Mouse (Mus musculus): ENCODE results near the gene Samd14.

Gene Samd14

GRCm38 (mm10) chr11:94989562-94990017 is 20.1 kb upstream of the Samd14 start:
- DNase-seq (ENCODE audit: low read depth, low spot score) = peak; percentile 97

- DNase-seq (ENCODE audit: low read depth, low spot score) = peak; percentile 36
Measured at GRCm38 (mm10) chr11:94990102-94990748, 19.5 kb upstream of the Samd14 start.

GRCm38 (mm10) chr11:94990749-94991577 is 18.7 kb upstream of the Samd14 start, which contains the start of gene Ppp1r9b:
Ppp1r9b (plus strand) TSS chr11:94991035.
- DNase-seq (ENCODE audit: low read depth, low spot score) = peak; percentile 94

- peak; percentile 46 for DNase-seq (ENCODE audit: low read depth, low spot score)
Measured at GRCm38 (mm10) chr11:94991641-94992479, 17.8 kb upstream of the Samd14 start.

GRCm38 (mm10) chr11:94992480-94992753 is 17.3 kb upstream of the Samd14 start:
- DNase-seq (ENCODE audit: low read depth, low spot score) = no peak

- DNase-seq (ENCODE audit: low read depth, low spot score) = peak; percentile 60
Measured at GRCm38 (mm10) chr11:94992754-94993606, 16.7 kb upstream of the Samd14 start.

GRCm38 (mm10) chr11:94994208-94994814 is 15.4 kb upstream of the Samd14 start:
- peak; percentile 19 for DNase-seq (ENCODE audit: low read depth, low spot score)

- DNase-seq (ENCODE audit: low read depth, low spot score) = no peak
Measured at GRCm38 (mm10) chr11:94994947-94995772, 14.5 kb upstream of the Samd14 start.

- DNase-seq (ENCODE audit: low read depth, low spot score) = no peak
Measured at GRCm38 (mm10) chr11:94996101-94996500, 13.6 kb upstream of the Samd14 start.

GRCm38 (mm10) chr11:94996984-94997383 is 12.7 kb upstream of the Samd14 start:
- DNase-seq (ENCODE audit: low read depth, low spot score) = no peak

- DNase-seq (ENCODE audit: low read depth, low spot score) = peak; percentile 26
Measured at GRCm38 (mm10) chr11:94997596-94997995, 12.1 kb upstream of the Samd14 start.

- DNase-seq (ENCODE audit: low read depth, low spot score) = no peak
Measured at GRCm38 (mm10) chr11:94998041-94998531, 11.6 kb upstream of the Samd14 start.

- no peak for DNase-seq (ENCODE audit: low read depth, low spot score)
Measured at GRCm38 (mm10) chr11:95000128-95000527, 9.6 kb upstream of the Samd14 start.

GRCm38 (mm10) chr11:95000548-95000947 is 9.1 kb upstream of the Samd14 start:
- no peak for DNase-seq (ENCODE audit: low read depth, low spot score)

GRCm38 (mm10) chr11:95001058-95001457 is 8.6 kb upstream of the Samd14 start:
- peak; percentile 81 for DNase-seq (ENCODE audit: low read depth, low spot score)

- no peak for DNase-seq (ENCODE audit: low read depth, low spot score)
Measured at GRCm38 (mm10) chr11:95001584-95002347, 7.9 kb upstream of the Samd14 start.

GRCm38 (mm10) chr11:95002705-95003104 is 7.0 kb upstream of the Samd14 start:
- DNase-seq (ENCODE audit: low read depth, low spot score) = no peak

GRCm38 (mm10) chr11:95004136-95004936 is 5.3 kb upstream of the Samd14 start:
- peak; percentile 81 for DNase-seq (ENCODE audit: low read depth, low spot score)
